Mouse (Mus musculus) spleen, adult 2 months (tissue): ENCODE measurements around the gene Stk19.

Experiments used
- CTCF ChIP-seq: fragments of 200-500 bp; IDR thresholded peaks from 2 replicates; pipeline ENCODE4 v1.5.1; 2011; ENCODE audit warnings: mild to moderate bottlenecking, inconsistent platforms; ENCODE audit not compliant: insufficient read depth, insufficient read length, insufficient replicate concordance; ENCODE audit errors: extremely low read depth
- POLR2A ChIP-seq: fragments of 200-500 bp; IDR thresholded peaks from 2 replicates; pipeline ENCODE4 v1.6.1; 2011; ENCODE audit warnings: low read depth, low read length, inconsistent platforms

- TF ChIP-seq CTCF (no peak), POLR2A (no peak)
Observed at GRCm38 (mm10) chr17:34884704-34885103, 48.0 kb upstream of the Stk19 start.
